In the genomic region with DNA sequence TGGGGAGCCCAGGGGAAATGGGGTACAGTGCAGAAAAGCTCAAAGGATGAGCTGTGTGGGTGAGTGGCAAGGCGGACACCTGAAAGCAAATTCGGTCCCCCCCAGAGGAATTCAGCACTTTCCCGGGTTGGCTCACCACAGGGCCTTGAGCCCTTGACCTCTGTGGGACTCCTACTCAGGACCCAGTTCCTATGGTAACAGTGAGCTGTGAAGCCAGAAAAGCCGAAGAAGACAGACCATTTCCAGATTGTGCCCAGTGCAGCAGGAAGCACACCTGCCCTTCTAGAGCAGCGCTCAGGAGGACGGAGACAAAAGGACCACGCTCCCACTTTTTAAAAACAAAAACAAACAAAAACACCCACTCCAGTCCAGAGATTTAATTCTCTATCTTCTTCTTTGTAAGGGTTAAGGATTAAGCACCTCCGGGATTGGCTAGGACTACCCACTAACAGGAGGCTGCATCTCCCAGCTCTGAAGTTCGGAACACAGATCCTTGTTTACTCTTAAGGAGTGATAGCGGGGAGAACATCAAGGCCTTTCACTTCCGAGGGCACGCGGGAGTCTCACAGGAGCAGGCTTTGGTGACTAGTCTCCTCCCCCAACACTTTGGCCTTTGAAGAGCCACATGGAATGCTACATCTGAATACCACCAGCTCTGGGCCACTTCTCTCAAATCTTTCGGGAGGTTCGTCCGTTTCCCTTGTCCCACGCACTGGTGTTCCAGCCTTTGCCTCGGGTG, we compare ENCODE assay signal across 8 mouse cellular contexts. TPM values are rescaled to one million over a fixed set of nuclear protein-coding genes. Genes with fewer than 3 reads are reported as not detected.
A peak's percentile ranks its signal among the peaks of the same experiment; 100 is the strongest.
DNase-seq lines count a peak whose midpoint lies in the region; ATAC-seq and TF ChIP-seq lines count a peak whose summit lies in the region.

No protein-coding gene starts in this region.

- H3K27me3 ChIP-seq in forebrain, embryonic 13.5 days: no peaks in the 10 kb centered on the region
- H3K27me3 ChIP-seq in kidney, postnatal 0 days (ENCODE audit: insufficient read depth, low read length): no peaks in the 10 kb centered on the region
- H3K27me3 ChIP-seq in midbrain, embryonic 16.5 days (ENCODE audit: control insufficient read depth, insufficient read depth, low read depth, low read length): no peaks in the 10 kb centered on the region

- H3K27ac ChIP-seq in forebrain, embryonic 13.5 days: no peak overlapping the region
- no peak overlapping the region for H3K27ac ChIP-seq in kidney, postnatal 0 days
- H3K27ac ChIP-seq in midbrain, embryonic 16.5 days (ENCODE audit: low read length): no peak overlapping the region

- peak overlapping the region; percentile 29 for H3K4me3 ChIP-seq in forebrain, embryonic 13.5 days
- peak overlapping the region; percentile 27 for H3K4me3 ChIP-seq in kidney, postnatal 0 days (replicated peaks; ENCODE audit: low read depth, low read length)
- peak overlapping the region; percentile 29 for H3K4me3 ChIP-seq in midbrain, embryonic 16.5 days (ENCODE audit: low read depth, low read length)

- WGBS in forebrain, embryonic 13.5 days: 8% methylated on average over 18 of the region's 18 CpGs
- 10% methylated on average over 18 of the region's 18 CpGs for WGBS in kidney, postnatal 0 days
- 5% methylated on average over 18 of the region's 18 CpGs for WGBS in midbrain, embryonic 16.5 days

- peak; percentile 42 for DNase-seq in ovary, adult 18-20 months (ENCODE audit: low spot score)
- no peak for DNase-seq in ovary, postnatal 14 days (ENCODE audit: low spot score)
- peak; percentile 72 for DNase-seq in kidney, postnatal 0 days (ENCODE audit: low spot score)
- no peak for DNase-seq in cerebellum, adult 18-20 months
- DNase-seq in layer of hippocampus, postnatal 36 days: no peak
- DNase-seq in adipocyte (ENCODE audit: low spot score): no peak

- peak overlapping the region; percentile 61 for H3K4me2 ChIP-seq in forebrain, embryonic 13.5 days
- H3K4me2 ChIP-seq in kidney, postnatal 0 days (ENCODE audit: low read length): peak overlapping the region; percentile 71
- H3K4me2 ChIP-seq in midbrain, embryonic 16.5 days (ENCODE audit: low read length): peak overlapping the region; percentile 63

- no peak for TF ChIP-seq CTCF in kidney, postnatal 0 days (IDR thresholded peaks at IDR 0.05; ENCODE audit: low read depth)

- no peaks in the 10 kb centered on the region for H3K9me3 ChIP-seq in forebrain, embryonic 13.5 days (replicated peaks)
- no peaks in the 10 kb centered on the region for H3K9me3 ChIP-seq in kidney, postnatal 0 days (replicated peaks; ENCODE audit: low read length)
- H3K9me3 ChIP-seq in midbrain, embryonic 16.5 days (replicated peaks; ENCODE audit: control insufficient read depth, low read length, poor library complexity, severe bottlenecking): no peaks in the 10 kb centered on the region

- H3K36me3 ChIP-seq in forebrain, embryonic 13.5 days (ENCODE audit: poor library complexity, severe bottlenecking): no peaks in the 10 kb centered on the region
- no peaks in the 10 kb centered on the region for H3K36me3 ChIP-seq in kidney, postnatal 0 days (ENCODE audit: insufficient read depth, low read length)
- no peaks in the 10 kb centered on the region for H3K36me3 ChIP-seq in midbrain, embryonic 16.5 days (ENCODE audit: control insufficient read depth, insufficient read depth, low read length)

- no peak for ATAC-seq in forebrain, embryonic 13.5 days
- 0 out of 2 replicates have a peak, but pooled peaks have one; percentile 26 for ATAC-seq in kidney, postnatal 0 days (replicated peaks; ENCODE audit: low FRiP score, low read depth)
- no peak for ATAC-seq in midbrain, embryonic 16.5 days

- H3K4me1 ChIP-seq in forebrain, embryonic 13.5 days: peaks cover 47% of the 10 kb centered on the region
- H3K4me1 ChIP-seq in kidney, postnatal 0 days (replicated peaks; ENCODE audit: insufficient read depth, low read length): peaks cover 12% of the 10 kb centered on the region; the same call in 1 of the 2 replicates
- peaks cover 26% of the 10 kb centered on the region for H3K4me1 ChIP-seq in midbrain, embryonic 16.5 days (ENCODE audit: control insufficient read depth, insufficient read depth, low read length)

- H3K9ac ChIP-seq in forebrain, embryonic 13.5 days: peak overlapping the region; percentile 56
- peak overlapping the region; percentile 35; the same call in 1 of the 2 replicates for H3K9ac ChIP-seq in kidney, postnatal 0 days (ENCODE audit: low read depth, low read length)
- H3K9ac ChIP-seq in midbrain, embryonic 16.5 days (ENCODE audit: low read depth, low read length): peak overlapping the region; percentile 44; the same call in 1 of the 2 replicates

RNA-seq across cellular contexts. Expression of gene Fbxl14, which starts 31.0 kb away (rescaled TPM):
- 4.1 and 4.2 TPM in 2 replicates for polyA plus RNA-seq in forebrain, embryonic 13.5 days (2015; fragmentation: Nextera tagmentation; extraction: Ambion mirVana)
- polyA plus RNA-seq in kidney, postnatal 0 days (2015; fragmentation: Nextera tagmentation; extraction: Ambion mirVana): 5.1 and 5.3 TPM in 2 replicates
- polyA plus RNA-seq in midbrain, embryonic 16.5 days (2015; fragmentation: Nextera tagmentation; extraction: Ambion mirVana): 2.0 and 2.5 TPM in 2 replicates
- 10 to 100 TPM; 31.6 to 33.6 TPM for total RNA-seq in layer of hippocampus, postnatal 36 days (2021)

RNA-seq across cellular contexts. Expression of gene Adipor2, which starts 31.0 kb away (rescaled TPM):
- polyA plus RNA-seq in forebrain, embryonic 13.5 days (2015; fragmentation: Nextera tagmentation; extraction: Ambion mirVana): 38.3 and 43.1 TPM in 2 replicates
- 43.3 and 47.3 TPM in 2 replicates for polyA plus RNA-seq in kidney, postnatal 0 days (2015; fragmentation: Nextera tagmentation; extraction: Ambion mirVana)
- 32.8 and 39.3 TPM in 2 replicates for polyA plus RNA-seq in midbrain, embryonic 16.5 days (2015; fragmentation: Nextera tagmentation; extraction: Ambion mirVana)
- 10 to 100 TPM; 36.2 to 41.5 TPM for total RNA-seq in layer of hippocampus, postnatal 36 days (2021)

Comparison
In these comparisons a context has a peak if more than half of its experiments do, and no peak if none do; other contexts are left out.
1. DNase-seq: peak in ovary, adult 18-20 months (single experiment) and kidney, postnatal 0 days (single experiment); none in ovary, postnatal 14 days (single experiment), cerebellum, adult 18-20 months (0 of 2), layer of hippocampus, postnatal 36 days (0 of 2) and adipocyte (single experiment).
2. Peak in every context shown above with its lines, with median percentiles within 50 percentile points of each other: H3K4me2 ChIP-seq, H3K4me3 ChIP-seq and H3K9ac ChIP-seq.